Mouse (Mus musculus) cerebellum, postnatal 25 days (tissue): ENCODE measurements around the gene Sh3glb2.
A peak's percentile ranks its signal among the peaks of the same experiment; 100 is the strongest.

Experiments used
- DNase-seq, 2 experiments: peaks; one replicate each; pipeline ENCODE4 v3.0.0; 2021; ENCODE audit warnings: mixed read lengths in 2 of 2

Sh3glb2 gene

DNA sequence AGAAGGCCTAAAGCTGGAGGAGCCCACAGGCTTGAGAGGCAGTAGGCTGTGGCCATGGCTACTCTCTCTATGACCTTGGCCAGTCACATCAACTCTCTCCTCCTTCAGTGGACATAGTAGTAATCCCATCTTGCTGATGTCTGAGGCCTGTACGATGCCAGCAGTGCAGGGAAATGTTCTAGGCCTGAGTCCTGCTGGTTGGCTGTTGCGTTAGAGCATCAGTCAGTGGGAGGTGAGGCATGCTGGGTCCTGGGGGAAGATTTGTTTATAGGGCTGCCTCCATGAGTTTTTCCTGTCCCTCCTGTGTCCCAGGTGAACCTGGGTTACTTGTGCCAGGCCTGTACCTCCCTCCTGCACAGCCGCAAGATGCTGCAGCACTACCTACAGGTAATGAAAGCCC, 17.1 kb downstream of the Sh3glb2 start:
- no peak for DNase-seq

DNA sequence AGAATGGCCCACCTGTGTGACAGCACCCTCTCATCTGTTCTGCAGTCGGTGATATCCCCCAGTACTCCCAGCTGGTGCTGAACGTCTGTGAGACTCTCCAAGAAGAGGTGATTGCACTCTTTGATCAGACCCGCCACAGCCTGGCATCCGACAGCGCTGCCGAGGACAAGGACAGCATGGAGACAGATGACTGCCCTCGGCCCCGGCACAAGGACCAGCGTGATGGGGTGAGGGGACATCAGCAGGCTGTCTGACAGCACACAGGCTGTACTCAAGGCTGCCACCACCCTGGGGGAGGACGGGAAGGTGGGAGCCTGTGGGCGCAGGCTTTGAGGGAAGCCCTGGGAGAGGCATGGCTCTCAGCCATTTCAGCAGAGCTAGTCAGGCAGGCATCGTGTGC, 22.0 kb downstream of the Sh3glb2 start:
- peak in 1 of 2 experiments; percentile 31 for DNase-seq

DNA sequence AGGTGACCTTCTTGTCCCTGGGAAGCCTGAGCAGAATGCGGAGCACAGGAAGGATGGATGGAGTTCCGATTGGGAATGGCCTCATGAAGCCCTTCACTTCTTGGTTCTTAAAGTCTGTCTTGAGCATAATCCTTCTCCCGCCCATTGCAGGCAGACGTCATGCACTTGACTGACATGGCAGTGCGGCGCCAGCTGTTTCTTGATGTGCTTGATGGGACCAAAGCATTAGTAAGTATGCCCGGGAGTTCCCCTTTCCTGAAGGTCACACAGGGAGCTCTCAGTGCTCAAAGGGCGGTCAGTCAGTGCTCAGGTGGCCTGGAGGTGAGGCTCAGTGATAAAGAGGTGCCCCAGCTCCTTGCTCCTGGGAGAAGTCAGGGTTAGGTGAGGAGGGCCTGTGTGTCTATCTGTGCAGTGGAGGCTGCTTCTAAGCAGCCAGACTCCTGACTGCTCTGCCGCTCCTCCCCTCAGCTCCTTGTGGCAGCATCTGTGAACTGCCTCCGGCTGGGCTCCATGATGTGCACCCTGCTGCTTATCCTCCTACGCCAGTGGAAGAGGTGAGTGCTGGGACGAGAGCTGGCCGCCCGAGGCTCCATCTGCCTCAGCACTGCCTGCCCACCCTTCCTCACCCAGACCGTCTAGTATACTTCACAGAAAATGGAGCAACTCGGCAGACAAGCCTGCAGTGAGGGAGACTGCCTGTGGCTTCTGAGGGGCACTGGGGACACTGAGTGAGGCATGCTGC, 22.8 kb downstream of the Sh3glb2 start:
- DNase-seq: peak; percentile 46 to 56

DNA sequence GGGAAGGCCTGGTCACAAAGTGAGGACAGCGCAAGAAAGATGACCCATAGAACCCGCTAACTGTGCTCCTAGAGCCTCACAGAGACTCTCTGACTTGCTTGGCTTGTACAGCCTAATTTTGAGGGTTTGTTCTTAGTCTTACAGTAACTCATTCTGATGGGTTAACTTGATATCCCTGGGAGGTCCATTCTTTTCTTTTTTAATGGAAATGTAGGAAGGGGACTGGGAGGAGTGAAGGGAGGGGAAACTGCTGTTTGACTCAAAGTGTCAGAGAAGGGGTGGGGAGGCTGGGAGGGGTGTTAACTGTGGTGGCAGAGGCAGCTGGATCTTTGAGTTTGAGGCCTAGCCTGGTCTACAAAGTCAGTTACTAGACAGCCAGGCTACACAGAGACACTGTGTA, 23.8 kb downstream of the Sh3glb2 start:
- no peak for DNase-seq

DNA sequence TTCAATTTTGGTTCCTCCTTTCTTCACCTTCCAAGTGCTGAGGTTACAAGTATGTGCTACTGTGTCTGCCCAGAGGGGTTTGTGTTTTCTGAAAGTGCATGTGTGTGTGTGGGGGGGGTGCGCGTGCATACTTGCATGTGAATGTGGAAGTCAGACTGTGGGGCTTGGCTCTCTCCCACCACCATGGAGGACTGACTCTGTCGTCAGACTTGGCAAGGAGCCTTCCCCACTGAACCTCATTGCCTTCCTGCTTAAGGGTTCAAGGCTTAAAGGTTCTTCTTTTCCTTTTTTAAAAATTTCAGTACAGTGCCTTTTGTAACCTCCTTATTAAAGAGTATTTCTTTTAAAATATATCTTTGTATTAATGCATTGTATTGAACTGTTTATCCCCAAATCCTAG, 30.3 kb downstream of the Sh3glb2 start:
- no peak for DNase-seq

DNA sequence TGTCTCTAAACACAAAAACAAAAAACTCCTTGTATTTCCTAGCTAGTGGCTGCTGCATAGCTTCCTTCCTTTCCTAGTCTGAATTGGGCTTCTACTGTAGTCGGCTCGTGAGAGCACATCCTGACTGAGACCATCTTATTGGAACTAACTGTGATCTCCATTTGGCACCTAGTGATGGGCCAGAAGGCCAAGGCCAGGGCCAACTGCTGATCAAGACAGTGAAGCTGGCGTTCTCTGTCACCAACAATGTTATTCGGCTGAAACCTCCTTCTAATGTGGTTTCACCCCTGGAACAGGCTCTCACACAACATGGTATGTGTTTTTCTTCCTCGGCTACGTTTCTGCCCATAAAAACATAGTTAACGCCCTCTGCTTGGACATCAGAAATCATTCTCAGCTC, 31.9 kb downstream of the Sh3glb2 start:
- DNase-seq: peak in 1 of 2 experiments; percentile 51

DNA sequence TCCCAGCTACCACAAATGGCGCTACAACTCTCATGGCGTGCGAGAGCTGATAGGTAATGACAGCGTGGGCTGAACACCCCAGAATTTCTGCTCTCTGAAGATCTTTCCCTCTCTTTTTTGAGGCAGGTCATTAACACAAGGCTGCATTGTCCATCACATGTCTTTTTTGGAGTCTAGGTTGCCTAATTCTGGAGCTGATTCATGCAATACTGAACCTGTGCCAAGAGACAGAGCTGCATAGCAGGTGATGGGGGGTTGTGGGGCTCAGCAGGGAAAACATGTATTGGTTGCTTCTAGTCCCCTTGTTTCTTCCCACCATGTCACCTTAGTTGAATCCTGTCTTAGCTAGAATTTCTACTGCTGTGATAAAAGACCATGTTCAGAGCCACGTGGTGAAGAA, 33.8 kb downstream of the Sh3glb2 start:
- no peak for DNase-seq

DNA sequence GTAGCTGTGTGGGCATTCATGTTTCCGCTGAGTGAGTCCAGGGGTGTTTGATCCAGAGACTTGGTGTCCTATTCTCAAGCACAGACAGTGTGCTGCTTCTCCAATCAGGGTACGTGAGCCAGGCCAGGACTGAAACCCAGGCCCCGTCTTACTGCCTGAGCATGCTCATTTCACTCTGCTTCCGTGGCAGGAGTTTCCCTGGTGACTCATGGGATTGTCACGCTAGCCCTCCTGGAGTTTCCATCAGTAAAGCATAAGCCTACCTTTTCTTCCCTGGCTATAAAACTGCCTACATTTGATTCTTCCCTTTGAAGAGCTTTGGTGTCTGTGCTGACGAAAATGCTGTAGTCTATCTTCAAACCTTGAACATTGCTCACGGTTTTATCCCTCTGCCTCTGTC, 36.0 kb downstream of the Sh3glb2 start:
- DNase-seq: no peak

DNA sequence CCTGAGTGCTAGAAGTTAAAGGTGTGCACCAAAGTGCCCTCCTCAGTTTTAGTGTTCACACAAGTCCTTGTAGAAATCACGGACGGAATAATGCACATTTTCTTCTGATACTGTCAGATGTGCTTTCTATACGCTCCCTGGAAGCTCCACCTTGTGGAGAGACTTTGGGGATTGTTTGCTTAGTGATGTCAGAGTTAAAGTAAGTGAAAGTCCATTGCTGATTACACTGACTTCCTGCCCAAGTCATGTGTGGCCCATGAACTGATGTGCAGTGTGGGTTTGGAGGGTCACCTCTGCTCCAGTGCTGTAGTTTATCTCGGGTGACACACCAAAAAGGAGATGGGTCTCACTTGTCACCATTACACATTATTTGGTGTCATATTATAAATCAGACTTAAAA, 39.9 kb downstream of the Sh3glb2 start:
- DNase-seq: no peak

DNA sequence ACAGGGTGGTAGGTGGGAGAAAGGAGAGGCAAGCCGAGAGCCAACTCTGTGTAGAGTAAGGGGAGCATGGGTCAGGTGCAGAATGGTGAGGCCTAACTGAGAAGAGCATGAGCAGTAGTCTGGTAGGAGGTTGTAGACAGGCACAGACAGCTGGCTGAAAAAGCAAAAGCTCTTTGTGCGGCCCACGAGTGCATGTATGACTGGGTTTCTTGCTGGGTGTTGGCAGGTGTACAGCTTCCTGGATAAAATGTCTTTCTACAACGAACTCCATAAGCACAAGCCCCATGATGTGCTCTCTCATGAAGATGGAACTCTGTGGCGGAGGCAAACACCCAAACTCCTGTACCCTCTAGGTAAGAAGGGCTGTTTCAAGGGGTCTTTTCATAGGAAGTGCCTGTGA, 42.2 kb downstream of the Sh3glb2 start:
- DNase-seq: no peak

DNA sequence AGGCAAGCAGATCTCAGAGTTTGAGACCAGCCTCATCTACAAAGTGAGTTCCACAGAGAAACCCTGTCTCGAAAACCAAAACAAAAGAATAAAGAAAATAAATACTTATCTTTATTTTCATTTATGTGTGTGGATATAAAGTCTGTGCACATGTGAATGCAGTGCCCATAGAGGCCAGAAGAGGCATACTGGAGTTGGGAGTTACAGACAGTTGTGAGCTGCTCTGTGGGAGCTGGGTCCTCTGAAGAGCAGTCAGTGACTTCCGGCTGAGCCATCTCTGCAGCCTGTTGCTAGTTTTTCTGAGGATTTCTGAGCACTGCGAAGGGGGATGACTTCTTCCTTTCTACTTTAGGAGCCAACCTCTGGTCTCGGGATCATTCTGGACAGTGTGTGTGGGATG, 43.0 kb downstream of the Sh3glb2 start:
- DNase-seq: no peak

DNA sequence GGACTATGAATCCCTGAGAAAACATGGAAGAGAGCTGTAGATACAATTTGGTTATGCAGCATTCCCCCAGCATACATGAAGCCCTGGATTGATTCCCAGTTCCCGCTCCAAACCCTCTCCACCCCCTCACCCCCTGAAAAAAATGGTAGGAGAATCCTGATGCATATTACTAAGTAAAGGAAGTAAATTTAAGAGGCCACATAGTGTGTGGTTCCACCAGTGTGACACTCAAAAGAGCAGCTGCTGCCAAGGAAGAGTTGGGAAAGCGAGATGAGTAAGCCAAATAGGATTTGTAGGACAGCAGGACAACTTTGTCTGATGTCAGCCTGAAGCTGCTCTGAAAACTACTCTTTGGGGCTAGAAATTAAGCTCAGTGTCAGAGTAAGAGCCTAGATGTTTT, 47.7 kb downstream of the Sh3glb2 start:
- DNase-seq: no peak

DNA sequence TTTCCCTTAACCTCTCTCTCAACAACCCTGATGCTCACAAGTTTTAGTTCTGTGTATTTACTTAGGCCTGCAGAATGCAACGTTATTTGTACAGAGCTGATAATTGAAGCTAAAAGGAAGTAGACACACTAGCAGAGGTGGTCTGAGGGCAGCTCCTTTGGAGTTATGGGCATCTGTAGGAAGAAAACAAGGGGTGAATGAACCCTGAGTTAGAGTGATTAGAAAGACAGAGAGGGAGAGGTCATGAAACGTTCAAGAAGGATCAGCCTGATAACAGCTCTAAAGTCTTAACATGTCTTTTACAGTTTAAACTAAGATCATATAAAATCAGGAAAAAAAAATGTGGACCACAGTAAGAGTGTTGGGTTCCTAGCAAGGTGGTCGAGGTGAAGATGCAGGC, 49.8 kb downstream of the Sh3glb2 start:
- no peak for DNase-seq

DNA sequence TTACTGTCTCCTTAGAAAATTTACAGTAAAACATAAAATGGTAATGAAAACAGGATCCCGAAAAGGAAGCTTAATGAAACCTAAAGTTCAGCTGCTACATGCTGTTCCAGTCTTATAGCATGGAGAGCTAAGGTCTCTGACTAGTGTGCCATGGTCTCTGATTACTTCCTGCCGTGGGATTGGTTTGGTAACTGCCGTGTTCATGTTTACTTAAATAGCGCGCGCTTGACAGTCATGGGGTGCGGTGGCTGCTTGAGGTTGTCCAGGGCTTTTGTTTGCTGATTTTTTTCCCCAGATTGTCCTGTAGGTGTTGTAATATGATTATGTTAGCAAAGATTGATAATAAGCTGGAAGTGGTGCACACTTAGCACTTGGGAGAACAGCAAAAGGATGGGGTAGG, 53.0 kb downstream of the Sh3glb2 start:
- DNase-seq: no peak

DNA sequence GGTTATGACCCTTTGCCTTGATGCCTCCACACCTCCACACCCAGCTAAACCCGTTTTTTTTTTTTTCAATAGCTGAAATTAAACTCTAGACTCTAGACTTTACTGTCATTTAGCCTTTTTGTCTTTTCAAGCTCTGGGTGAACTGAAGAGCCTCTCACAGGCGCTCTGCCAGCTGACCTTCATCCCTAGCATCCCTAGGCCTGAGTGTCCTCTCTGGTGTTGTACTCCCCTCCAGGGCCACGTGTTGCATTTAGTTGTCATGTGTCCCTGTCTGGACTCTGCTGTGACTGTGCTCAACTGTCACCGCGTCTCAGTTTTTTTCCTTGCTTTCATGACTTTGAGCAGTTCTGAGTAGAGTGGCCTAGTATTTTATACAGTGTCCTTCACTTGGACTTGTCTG, 59.2 kb downstream of the Sh3glb2 start:
- DNase-seq: no peak

DNA sequence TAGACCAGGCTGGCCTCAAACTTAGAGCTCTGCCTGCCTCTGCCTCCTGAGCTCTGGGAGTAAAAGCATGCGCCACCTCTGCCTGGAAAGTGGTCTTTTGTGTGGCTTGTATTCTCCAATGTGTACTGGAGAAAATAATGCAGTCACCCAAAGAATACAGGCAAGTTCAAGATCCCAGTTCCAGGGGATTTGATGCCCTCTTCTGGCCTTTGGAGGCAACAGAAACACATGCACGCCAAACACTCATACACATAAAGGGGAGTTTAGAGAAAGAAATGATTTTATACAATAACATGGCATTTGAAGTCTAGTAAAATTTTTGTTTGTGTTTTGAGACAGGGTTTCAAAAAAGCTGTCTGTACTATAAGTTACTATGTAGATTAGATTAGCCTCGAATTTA, 59.6 kb downstream of the Sh3glb2 start:
- DNase-seq: peak in 1 of 2 experiments; percentile 18
